Mouse (Mus musculus): ENCODE measurements around the gene Masp2. TPM values are rescaled to one million over a fixed set of nuclear protein-coding genes. Genes with fewer than 3 reads are reported as not detected.

The Masp2 gene
- polyA plus RNA-seq, 1 experiment from 2014 or later, result 0.39 TPM

DNA sequence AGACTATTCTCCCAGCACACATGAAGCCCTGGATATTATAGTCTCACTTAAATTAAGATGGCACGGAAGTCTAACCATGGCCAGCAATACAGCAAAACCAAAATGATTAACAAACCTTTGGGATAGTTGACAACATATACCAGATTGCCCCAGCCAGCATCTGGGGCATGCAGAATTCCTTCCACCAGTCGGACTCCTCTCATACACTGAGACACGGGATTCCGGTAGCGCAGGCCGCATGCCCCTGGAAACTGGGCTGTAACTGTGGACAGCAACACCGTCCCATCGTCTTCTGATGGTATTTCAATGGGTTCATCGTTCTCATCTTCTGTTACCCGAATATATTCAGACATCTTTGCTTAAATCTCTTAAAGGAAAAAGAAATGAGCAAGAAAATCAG is 22.7 kb downstream of the Masp2 start:
- TF ChIP-seq CTCF (IDR thresholded peaks at IDR 0.05; ENCODE audit: low read depth), result no peak
- peak overlapping the region; percentile 100 for H3K4me3 ChIP-seq (ENCODE audit: low read depth, low read length)
- no peak for ATAC-seq (ENCODE audit: insufficient read depth)
- no peak overlapping the region for H3K27ac ChIP-seq (ENCODE audit: low read depth)
- no peak for DNase-seq
- H3K4me1 ChIP-seq (ENCODE audit: insufficient read depth), result peaks cover 8% of the 10 kb centered on the region; the same call in 1 of the 2 replicates
- no peaks in the 10 kb centered on the region for H3K27me3 ChIP-seq (ENCODE audit: insufficient read depth, low read length)
- H3K4me2 ChIP-seq, result peak overlapping the region; percentile 89
- peak overlapping the region; percentile 23; the same call in 1 of the 2 replicates for H3K9ac ChIP-seq
- 78% methylated on average over 10 of the region's 10 CpGs for WGBS
- peaks cover 51% of the 10 kb centered on the region for H3K36me3 ChIP-seq (ENCODE audit: insufficient read depth)
- H3K9me3 ChIP-seq (ENCODE audit: low read depth, low read length), result no peaks in the 10 kb centered on the region

GRCm38 (mm10) chr4:148625756-148626622 is 23.6 kb downstream of the Masp2 start:
- Histone ChIP-seq H3K27ac (ENCODE audit: low read depth) (peak overlapping the region; percentile 97), H3K27me3 (ENCODE audit: insufficient read depth, low read length) (no peaks in the 10 kb centered on the region), H3K4me1 (ENCODE audit: insufficient read depth) (peaks cover 8% of the 10 kb centered on the region; the same call in 1 of the 2 replicates), H3K4me3 (ENCODE audit: low read depth, low read length) (peak overlapping the region; percentile 100), H3K4me2 (peak overlapping the region; percentile 89), H3K9ac (peak overlapping the region; percentile 100), H3K9me3 (ENCODE audit: low read depth, low read length) (no peaks in the 10 kb centered on the region), H3K36me3 (ENCODE audit: insufficient read depth) (peaks cover 42% of the 10 kb centered on the region)
- TF ChIP-seq CTCF (IDR thresholded peaks at IDR 0.05; ENCODE audit: low read depth), result no peak
- ATAC-seq (ENCODE audit: insufficient read depth) (peak; percentile 64), DNase-seq (peak; percentile 77)
- under 1% methylated on average over 57 of the region's 57 CpGs for WGBS

GRCm38 (mm10) chr4:148626623-148627185 is 24.4 kb downstream of the Masp2 start, which contains the start of gene Tardbp:
Gene Tardbp (minus strand): TSS chr4:148627019.
- under 1% methylated on average over 51 of the region's 51 CpGs for WGBS
- Histone ChIP-seq H3K36me3 (ENCODE audit: insufficient read depth) (peaks cover 35% of the 10 kb centered on the region), H3K4me3 (ENCODE audit: low read depth, low read length) (peak within 1 kb of the TSS; percentile 100), H3K27ac (ENCODE audit: low read depth) (peak within 1 kb of the TSS; percentile 97), H3K27me3 (ENCODE audit: insufficient read depth, low read length) (no peaks in the 10 kb centered on the region), H3K4me1 (ENCODE audit: insufficient read depth) (peaks cover 8% of the 10 kb centered on the region; the same call in 1 of the 2 replicates), H3K4me2 (peak within 1 kb of the TSS; percentile 89), H3K9ac (peak within 1 kb of the TSS; percentile 100), H3K9me3 (ENCODE audit: low read depth, low read length) (no peaks in the 10 kb centered on the region)
- no peak; the same call in 1 of the 2 replicates for TF ChIP-seq CTCF (IDR thresholded peaks at IDR 0.05; ENCODE audit: low read depth)
- peak; percentile 96 for ATAC-seq (ENCODE audit: insufficient read depth)
- DNase-seq, result peak; percentile 98

DNA sequence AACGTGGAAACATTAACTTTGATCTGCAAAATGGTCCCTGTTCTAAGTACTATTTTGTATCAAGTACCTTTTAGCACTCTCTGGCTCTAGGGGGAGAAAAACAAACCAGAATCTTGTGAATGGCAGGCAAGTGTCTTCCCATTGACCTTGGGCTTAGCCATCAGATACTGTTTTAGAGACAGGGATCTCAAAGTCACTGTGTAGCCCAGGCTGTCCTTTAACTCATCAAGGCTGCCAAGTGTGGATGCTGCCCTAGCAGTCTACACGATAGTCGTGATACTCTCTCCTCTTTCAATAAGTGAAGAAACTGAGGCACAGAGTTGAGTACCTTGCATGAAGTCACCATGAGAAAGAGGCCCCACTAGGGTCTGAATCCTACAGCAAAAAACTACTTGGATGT is 24.9 kb downstream of the Masp2 start:
- Histone ChIP-seq H3K4me1 (ENCODE audit: insufficient read depth) (peaks cover 8% of the 10 kb centered on the region; the same call in 1 of the 2 replicates), H3K9me3 (ENCODE audit: low read depth, low read length) (no peaks in the 10 kb centered on the region), H3K4me3 (ENCODE audit: low read depth, low read length) (peak overlapping the region; percentile 100), H3K4me2 (peak overlapping the region; percentile 89), H3K27ac (ENCODE audit: low read depth) (no peak overlapping the region), H3K27me3 (ENCODE audit: insufficient read depth, low read length) (no peaks in the 10 kb centered on the region), H3K9ac (no peak overlapping the region), H3K36me3 (ENCODE audit: insufficient read depth) (peaks cover 29% of the 10 kb centered on the region)
- ATAC-seq (ENCODE audit: insufficient read depth) (peak; percentile 22), DNase-seq (no peak)
- no peak for TF ChIP-seq CTCF (IDR thresholded peaks at IDR 0.05; ENCODE audit: low read depth)
- 61% methylated on average over 3 of the region's 3 CpGs for WGBS

DNA sequence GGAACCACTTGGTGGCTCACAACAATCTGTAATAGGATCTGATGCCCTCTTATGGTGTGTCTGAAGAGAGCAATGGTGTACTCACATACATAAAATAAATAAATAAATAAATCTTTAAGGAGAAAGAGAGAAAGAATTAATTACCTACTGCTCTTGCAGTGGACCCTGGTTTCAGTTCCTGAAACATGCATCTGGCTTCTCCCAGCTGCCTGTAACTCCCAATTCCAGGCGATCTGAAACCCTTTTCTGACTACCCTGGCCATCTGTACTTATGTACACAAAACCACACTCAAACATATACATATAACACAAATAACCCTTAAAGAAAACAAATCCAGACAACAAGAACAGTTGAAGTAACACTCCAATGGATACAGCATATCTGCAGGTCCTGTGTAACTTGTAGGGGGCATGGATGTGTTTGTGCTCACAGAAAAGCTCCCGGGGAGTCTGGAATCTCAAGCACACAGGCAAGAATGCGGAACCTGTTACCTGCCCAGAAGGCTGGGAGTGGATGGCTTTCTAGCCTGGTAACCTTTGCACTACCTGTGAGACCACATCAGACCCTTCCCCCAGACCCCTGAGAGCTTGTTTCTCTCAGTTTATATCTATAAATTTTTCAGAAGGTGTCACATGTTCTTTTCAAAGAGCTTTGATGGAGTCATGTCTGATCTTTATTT is 29.8 kb downstream of the Masp2 start:
- DNase-seq (peak; percentile 54), ATAC-seq (ENCODE audit: insufficient read depth) (no peak; the same call in 1 of the 2 replicates)
- no peaks in the 10 kb centered on the region for H3K9me3 ChIP-seq (ENCODE audit: low read depth, low read length)
- H3K27ac ChIP-seq (ENCODE audit: low read depth), result peak overlapping the region; percentile 70
- 47% methylated on average over 3 of the region's 3 CpGs for WGBS
- H3K4me1 ChIP-seq (ENCODE audit: insufficient read depth), result no peaks in the 10 kb centered on the region
- H3K4me2 ChIP-seq, result no peak overlapping the region
- no peak overlapping the region for H3K4me3 ChIP-seq (ENCODE audit: low read depth, low read length)
- H3K27me3 ChIP-seq (ENCODE audit: insufficient read depth, low read length), result no peaks in the 10 kb centered on the region
- TF ChIP-seq CTCF (IDR thresholded peaks at IDR 0.05; ENCODE audit: low read depth), result no peak
- H3K36me3 ChIP-seq (ENCODE audit: insufficient read depth), result no peaks in the 10 kb centered on the region
- no peak overlapping the region for H3K9ac ChIP-seq

DNA sequence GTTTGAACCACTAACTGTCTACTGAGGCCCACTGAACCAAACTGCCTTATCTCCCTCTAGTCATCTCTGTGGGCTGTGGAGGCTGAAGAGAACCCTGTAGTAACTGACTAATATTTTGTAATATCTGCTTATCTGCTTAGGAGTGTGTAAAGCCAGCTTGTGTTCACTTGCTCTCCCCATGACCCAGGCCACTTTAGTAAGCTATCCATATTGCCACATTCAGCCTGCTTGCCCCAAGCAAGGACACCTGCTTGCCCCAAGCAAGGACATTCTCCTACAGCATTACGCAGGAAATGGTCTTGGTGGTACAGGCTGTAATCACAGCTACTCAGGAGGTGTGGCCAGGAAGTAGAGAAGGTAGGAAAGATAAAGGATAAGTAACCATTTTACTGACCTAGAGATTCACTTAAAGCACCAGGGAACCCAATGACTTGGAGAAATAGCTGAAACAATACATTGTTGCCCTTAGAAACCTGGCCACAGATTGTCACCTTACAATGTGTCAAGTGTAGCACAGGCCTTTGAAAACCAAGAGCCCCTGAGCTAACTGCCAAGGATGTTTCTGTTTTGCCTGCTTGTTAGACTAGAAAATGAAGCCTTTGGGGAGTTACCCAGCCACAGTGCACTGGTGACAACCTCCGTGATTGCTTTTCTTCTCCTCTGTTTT is 31.2 kb downstream of the Masp2 start:
- Histone ChIP-seq H3K27me3 (ENCODE audit: insufficient read depth, low read length) (no peaks in the 10 kb centered on the region), H3K36me3 (ENCODE audit: insufficient read depth) (no peaks in the 10 kb centered on the region), H3K9ac (no peak overlapping the region), H3K9me3 (ENCODE audit: low read depth, low read length) (no peaks in the 10 kb centered on the region), H3K4me1 (ENCODE audit: insufficient read depth) (no peaks in the 10 kb centered on the region), H3K4me2 (no peak overlapping the region), H3K4me3 (ENCODE audit: low read depth, low read length) (no peak overlapping the region), H3K27ac (ENCODE audit: low read depth) (no peak overlapping the region)
- WGBS, result 67% methylated on average over 2 of the region's 2 CpGs
- no peak for TF ChIP-seq CTCF (IDR thresholded peaks at IDR 0.05; ENCODE audit: low read depth)
- no peak for DNase-seq
- no peak for ATAC-seq (ENCODE audit: insufficient read depth)
